Mouse (Mus musculus) hematopoietic stem cell, adult 5-6 weeks (primary cell): ENCODE data around the gene Pxt1. TPM values are rescaled to one million over a fixed set of nuclear protein-coding genes. Genes with fewer than 3 reads are reported as not detected.

Experiments
- ATAC-seq, 2 experiments: fragments of 125-278 bp in 1 of 2; replicated peaks in 1 of 2; 2 replicates each; pipeline ENCODE4 v1.8.0; 2016 to 2017; ENCODE audit warnings: inconsistent platforms in 2 of 2, mild to moderate bottlenecking in 2 of 2, moderate number of reproducible peaks in 2 of 2, low read depth in 1 of 2, moderate TSS enrichment in 1 of 2; ENCODE audit not compliant: low FRiP score in 2 of 2, poor library complexity in 2 of 2, severe bottlenecking in 2 of 2, insufficient read depth in 1 of 2, low TSS enrichment in 1 of 2
- total RNA-seq: library from RNA; stranded (forward); fragments of 172-1452, 232-1000 nt; gene quantifications from 2 replicates; pipeline ENCODE4 v1.2.3, GENCODE M21; 2017

The Pxt1 gene
- total RNA-seq, 1 experiment from 2014 or later: not detected

DNA sequence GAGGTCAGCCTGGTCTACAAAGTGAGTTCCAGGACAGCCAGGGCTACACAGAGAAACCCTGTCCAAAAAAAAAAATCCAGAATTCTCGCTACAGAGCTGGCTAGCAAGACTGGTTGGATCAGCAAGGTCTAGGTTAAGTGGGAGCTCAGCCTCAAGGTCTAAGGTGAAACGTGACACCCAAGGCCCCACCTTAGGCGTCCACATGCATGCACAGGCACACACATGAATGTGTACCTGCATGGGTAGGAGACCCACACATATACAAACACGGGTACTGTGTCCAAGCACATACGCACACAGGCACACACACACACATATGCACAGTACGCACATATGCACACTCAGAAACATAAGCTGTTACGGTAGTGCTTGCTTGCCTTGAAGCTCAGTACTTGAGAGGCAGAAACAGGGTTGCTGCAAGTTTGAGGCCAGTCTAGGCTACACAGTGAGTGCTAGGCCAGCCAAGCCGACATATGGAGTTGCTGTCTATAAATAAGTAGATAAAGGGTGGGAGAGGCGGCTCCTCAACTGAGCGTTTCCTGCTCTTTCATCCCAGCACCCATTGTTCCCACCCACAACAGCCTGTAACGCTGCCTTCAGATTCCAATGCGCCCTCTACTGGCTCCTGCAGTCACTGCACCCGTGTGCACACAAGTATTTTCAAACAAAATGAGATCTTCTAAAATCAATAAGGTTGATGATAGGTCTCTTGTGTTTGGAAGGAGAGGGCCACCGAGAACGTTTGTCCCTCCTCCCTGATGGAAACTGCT lies 16.6 kb downstream of the Pxt1 start:
- peak in 1 of 2 experiments; percentile 67; a peak in 1 of 4 replicates for ATAC-seq

DNA sequence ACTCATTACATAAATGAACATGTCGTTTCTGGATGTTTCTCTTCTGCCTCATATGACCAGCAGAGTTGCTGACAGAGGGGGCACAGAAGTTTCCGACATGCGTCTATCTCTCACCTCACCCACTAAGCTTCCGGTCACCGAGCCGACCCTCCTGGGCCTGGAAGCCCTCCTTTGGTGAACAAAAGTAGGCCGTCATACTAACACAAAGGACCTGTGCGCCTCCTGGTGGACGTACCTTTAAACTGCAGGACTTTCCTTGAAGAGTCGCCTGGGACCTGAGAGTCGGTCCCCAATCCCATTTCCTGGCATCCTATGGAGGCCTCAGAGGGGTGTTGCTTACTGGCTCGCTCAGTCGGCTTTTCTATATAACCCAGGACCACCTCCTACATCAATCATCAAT lies 17.3 kb downstream of the Pxt1 start:
- peak in 1 of 2 experiments; percentile 57; a peak in 3 of 4 replicates for ATAC-seq

DNA sequence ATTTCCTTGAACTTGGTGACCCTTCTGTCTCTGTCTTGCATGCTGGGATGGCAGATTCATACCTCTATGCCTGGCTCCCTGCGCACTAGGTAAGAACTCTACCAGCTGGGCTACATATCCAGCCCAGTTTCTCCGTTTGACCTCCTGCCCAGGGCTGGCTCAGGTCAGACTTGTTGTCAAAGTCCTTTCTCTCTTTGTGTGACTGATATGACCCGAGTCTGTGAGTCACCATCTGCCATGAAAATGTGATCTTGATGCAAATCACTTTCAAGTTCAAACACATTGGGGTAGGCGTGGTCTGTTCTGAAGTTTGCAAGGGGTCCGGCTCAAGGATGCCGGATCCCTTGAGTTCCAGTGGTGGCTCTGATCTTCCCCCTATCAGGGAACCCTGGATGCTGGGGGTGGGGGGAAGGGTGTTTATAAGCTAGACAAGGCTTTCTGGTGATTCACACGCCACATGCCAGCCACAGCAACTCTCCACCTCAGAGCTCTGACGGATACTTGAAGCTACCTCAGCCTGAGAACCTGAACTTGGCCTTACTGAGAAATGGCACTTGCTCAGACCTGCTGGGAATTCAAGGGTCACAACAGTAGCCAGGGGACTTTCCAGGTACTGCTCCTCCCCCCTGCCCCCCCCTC lies 18.6 kb downstream of the Pxt1 start:
- no peak for ATAC-seq

DNA sequence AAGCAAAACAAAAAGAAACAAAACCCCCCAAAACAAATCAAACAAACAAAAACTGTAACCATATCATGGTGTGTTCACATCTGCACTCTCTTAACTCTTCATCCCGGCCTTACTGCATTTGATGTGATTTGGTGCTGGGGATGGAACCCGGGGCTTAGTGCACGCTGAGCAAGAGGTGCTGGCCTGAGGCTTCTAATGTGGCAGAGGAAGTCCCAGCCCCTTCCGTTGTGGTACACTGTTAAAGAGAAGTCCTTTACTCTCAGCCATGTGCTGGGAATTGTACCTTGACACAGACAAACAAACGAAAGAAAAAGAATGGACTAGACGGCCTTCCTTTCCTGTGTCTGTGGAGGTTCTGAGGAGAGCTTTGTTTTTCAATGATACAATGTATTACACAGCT lies 21.5 kb downstream of the Pxt1 start:
- peak in 1 of 2 experiments; percentile 69; a peak in 2 of 4 replicates for ATAC-seq

DNA sequence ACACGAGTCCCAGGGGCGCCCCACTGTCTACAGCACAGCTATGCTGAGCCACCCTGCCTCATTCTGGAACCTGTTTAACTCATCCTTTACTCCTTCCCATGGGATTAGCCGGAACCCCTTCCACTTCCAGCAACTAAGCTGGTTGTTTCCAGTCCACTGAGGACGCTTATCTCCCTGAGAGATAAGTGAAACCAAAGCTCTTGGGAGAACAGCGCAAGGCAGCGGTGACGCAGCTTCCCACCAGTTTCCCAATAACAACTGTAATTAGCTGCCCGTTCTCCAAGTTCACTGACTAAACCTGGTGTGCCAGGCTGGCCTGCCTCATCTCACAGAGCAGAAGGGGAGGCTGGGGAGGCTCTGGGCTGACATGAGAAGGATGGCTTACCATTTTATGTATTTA lies 22.6 kb downstream of the Pxt1 start:
- no peak for ATAC-seq

DNA sequence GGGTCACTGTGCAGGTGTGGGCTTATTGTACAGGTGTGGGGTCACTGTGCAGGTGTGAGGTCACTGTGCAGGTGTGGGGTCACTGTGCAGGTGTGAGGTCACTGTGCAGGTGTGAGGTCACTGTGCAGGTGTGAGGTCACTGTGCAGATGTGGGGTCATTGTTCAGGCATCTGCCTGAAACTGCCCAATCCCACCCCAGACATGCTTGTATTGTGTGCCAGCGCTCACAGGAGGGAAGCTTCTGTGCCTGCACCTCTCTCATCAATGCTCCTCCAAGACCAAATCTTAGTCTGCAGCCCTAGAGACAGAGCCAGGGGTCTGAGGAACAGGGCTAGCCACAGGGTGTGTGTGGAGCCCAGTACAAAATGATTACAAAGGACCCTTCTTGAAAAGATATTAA lies 27.1 kb downstream of the Pxt1 start:
- ATAC-seq: no peak

DNA sequence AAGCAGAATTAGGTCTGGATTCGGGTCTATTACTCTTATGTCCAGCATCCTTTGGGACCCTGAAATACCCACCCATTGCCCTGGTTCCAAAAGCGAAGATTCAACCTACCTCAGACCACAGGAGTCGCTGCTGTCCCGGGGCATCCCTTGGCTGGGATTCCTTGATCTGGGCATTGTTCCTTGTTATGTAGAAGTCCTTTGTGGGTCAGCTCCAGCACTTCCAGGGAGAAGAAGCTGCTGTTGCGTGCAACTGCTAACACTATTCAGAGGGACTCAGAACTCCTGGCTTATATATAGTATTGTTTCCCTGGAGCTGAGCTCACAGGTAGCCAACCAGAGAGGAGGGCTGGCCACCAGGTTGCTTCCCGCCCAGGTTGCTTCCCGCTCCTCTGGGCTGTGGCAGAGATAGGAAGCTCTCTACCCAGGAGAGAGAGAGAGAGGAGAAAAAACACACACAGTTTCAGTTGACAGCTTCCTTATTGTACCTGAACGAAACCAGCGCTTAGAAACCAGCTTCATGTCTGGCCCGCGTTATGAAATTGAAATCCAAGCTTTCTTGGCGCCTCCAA lies 28.5 kb downstream of the Pxt1 start, which contains the start of gene 4930539E08Rik:
TSS of gene 4930539E08Rik (minus strand) at position 265 of the 569 bp plus-strand sequence.
- ATAC-seq: no peak

DNA sequence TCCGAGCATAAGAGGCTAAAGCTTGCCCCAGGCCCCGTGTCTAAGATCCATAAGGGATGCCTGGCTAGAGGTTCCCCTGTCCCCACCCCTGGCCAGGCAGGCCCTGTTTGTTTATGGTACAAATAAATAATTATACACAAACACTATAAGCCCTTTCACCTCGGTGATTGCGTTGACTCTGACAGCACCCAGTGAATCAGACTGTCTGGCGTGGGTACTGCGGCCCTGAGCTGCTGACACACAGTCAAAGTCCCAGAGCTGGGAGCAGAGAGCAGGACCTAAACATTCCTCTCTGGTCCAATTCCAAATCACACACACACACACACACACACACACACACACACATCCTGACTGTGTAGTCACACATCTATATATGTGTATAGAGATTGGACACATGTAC lies 29.7 kb downstream of the Pxt1 start:
- no peak for ATAC-seq

DNA sequence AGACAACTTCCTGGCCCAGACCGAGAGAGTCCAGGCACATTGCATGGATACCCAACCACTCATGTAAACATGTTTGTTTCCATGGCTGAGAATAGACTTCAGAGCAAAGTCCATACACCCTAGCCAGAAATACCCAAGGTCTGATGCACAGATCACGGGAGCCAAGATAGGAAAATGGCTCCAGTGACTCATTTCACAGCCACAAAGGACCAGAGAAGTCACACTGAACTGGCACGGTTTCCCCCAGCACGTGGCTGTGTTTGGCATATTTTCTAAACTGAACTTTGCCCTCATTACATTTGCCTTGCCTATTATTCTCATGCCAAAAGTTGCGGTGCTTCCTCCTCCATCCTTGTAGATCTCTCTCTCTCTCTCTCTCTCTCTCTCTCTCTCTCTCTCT lies 30.4 kb downstream of the Pxt1 start:
- ATAC-seq: no peak

DNA sequence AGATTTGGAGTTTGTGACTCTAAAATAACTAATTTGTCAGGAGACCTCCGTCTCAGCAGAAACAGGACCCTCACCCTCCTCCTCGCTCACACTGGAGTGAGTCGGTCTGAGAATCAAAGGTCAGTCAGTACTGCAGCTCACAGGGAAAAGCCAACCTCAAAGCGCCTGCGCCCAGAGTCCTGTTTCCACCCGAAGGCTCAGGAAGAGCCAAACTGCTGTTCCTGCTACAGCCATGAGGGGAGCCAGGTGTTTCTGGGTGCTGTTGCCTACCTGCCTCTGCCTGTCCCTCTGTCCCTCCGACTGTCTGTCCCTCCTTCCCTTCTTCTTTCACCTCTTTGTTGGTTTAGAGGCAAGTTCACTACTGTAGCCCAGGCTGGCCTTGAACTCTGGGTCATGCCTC lies 33.5 kb downstream of the Pxt1 start:
- no peak for ATAC-seq

DNA sequence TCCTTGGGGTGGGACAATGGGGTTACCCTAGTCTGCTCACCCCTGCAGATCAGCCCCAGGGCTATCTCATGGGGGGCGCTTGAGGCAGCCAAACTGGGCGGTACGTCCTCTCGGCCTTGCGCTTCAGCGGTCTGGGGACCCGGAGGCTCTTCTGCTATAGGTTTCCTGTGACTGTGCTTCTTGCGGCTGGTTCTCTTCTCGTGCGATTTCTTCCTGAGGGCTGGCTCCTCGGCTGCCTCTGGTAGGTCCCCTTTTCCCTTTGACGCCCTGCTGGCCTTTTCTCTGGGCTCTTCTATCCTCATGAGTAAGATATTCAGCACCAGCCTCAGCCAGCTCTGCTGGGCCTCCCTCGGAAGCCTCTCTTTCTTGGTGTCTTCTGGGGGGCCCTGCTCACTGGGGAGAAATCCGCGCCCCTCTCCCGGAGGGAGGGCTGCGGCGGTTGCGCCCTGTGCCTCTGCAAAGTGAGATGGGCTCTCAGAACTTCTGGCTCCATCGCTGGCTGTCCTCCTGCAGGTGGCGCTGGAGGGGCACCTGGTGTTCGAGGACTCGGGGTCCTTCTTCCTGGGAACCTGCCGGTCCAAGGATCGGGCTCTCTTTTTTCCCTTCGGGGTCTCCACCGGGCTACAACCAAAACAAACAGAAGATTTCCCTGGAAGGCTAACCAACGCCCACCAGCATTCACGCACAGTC lies 34.2 kb downstream of the Pxt1 start:
- ATAC-seq: peak; percentile 77

DNA sequence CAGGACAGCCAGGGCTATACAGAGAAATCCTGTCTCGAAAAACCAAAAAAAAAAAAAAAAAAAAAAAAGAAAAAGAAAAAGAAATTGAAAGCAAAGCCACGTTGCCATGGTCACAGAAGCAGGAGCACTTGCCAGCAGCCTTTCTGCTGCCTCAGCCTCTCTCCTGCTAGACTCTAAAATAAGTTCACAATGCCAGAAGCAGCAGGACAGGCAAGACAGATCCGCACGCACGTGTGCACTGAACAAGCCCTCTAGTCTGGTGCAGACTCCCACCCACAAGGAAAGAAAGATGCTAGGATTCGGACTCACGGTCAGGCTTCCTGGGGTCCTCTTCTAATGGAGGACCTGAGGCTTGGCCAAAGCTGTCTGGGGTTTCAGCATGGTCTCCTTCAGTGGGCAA lies 35.7 kb downstream of the Pxt1 start:
- ATAC-seq: no peak

DNA sequence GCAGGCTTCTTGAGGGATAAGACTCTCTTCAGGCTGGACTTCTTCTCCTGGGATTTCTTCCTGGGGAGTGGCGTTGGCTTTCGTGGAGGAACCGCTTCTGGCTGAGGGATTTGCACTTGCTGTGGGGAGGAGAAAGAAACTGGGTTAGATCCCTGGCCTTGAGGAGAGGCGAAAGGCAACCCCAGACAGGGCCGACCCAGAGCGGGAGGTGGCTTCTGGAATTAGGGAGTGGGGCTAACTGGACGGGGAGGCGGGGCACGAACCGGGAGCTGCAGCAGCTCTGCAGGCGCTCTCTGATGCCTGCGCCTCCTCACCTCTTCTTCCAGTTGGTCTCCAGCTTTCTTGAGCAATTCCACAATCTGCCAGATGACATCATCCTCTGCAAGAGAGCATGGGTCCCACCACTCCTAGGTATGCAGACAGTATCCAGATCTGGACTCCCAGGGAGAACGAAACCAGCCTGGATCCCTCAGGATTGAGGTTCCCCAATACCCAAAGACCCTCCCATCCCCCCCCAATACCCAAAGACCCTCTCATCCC lies 38.2 kb downstream of the Pxt1 start:
- no peak for ATAC-seq

DNA sequence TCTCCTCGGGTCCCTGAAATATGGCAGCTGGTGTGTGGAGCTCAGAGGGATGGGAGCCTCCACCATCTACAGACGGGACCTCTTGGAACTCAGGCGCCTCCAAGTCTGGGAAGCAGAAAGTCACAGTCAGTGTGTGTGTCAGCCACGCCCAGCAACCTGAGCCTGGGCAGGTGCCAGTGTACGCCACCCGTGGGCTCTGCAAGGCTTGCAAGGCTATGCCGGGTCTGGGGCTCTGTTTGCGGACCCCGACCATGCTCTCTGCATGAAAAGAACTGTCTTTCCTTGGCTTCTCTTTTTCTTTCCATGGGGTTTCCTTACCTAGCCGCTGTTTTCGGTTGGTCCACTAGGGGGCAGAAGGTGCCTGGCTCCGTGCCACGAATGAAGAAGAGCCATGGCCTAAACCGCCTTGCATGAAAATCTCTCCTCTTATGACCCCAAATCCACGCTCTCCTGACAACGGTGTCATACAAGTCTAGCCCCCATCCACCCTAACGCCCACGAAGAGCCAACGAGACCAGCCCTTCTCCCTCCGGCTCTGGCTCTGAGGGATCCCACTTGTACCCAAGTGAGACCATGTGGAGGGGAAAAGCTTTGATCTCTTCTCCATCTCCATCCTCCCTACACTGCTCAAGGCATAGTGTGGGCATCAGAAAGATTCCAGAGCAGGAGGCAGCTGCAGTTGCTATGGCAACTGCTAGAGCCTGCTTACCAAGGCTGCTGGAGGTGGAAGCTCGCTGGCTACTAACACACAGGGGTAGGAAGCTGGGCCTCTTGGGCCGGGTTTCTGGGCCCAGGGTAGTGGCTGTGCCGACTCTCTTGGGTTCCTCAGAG lies 38.9 kb downstream of the Pxt1 start:
- ATAC-seq: peak in 1 of 2 experiments; percentile 25; a peak in 1 of 4 replicates

DNA sequence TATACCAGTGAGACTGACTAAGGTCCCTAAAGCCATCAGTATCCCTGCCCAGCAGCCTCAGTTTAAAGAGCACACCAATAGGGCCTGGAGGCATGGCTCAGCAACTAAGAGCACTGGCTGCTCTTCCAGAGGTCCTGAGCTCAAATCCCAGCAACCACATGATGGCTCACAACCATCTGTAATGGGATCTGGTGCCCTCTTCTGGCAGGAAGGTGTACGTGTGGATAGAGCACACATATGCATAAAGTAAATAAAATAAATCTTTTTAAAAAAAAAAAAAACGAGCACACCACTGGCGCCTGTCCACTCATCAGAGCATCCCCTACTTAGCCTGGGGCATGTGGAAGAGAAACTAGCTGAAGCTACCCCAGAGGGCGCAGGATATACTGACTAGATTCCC lies 42.1 kb downstream of the Pxt1 start:
- no peak for ATAC-seq

DNA sequence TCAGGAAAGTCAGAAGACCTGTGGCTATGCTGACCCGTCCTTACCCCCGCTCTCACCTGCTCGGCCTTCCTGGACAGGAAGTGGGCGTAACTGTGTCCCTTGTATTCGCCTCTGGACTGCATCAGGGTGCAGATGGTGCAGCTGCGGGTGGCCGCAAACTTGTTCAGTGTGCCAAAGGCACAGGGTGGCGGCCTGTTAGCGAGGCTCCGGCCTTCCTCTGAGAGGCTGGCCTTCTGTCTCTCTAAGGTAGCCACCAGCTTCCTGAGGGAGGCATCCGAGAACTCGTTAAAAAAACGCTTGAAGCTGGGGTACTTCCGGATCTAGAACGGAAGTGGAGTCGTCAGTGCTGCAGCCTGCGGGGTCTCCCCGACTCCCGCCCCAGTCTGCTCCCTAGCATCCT lies 44.2 kb downstream of the Pxt1 start:
- no peak for ATAC-seq

DNA sequence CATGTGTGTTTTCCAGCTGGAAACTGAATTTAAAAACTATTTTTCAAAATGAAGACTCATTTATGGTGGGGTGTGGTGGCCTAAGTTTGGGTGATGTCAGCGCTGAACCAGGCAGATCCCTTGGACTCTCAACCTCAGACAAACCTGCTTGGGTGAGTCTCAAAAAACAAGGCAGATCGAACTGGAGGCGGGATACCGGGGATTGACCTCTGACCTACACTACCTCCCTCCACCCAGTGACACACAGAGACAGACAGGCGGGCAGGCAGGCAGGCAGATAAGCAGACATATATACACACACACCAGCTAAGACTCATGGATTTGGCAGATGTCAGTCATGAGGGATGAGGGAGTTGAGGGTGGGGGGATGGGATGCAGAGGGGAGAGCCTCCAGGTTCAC lies 45.4 kb downstream of the Pxt1 start:
- ATAC-seq: no peak
